Mouse (Mus musculus) heart, embryonic 10.5 days (tissue): ENCODE data around the gene Iqck. TPM values are rescaled to one million over a fixed set of nuclear protein-coding genes. Genes with fewer than 3 reads are reported as not detected.

Experiments
- DNase-seq: peaks from one replicate; pipeline ENCODE4 v3.0.0-alpha.2; 2017; ENCODE audit warnings: low spot score
- H3K27ac ChIP-seq: fragments of 300-500 bp; sonication (generic); 2 replicates; pipeline ENCODE4 v1.5.1; 2016; ENCODE audit warnings: mild to moderate bottlenecking
- H3K27me3 ChIP-seq: fragments of 300-500 bp; sonication (generic); 2 replicates; pipeline ENCODE4 v1.6.1; 2016; ENCODE audit warnings: mild to moderate bottlenecking; ENCODE audit not compliant: poor library complexity, insufficient read depth, severe bottlenecking
- H3K36me3 ChIP-seq: fragments of 300-500 bp; sonication (generic); 2 replicates; pipeline ENCODE4 v1.6.1; 2016; ENCODE audit warnings: mild to moderate bottlenecking, moderate library complexity
- H3K4me1 ChIP-seq: fragments of 300-500 bp; sonication (generic); 2 replicates; pipeline ENCODE4 v1.6.1; 2016; ENCODE audit warnings: mild to moderate bottlenecking
- H3K4me3 ChIP-seq: fragments of 300-500 bp; sonication (generic); 2 replicates; pipeline ENCODE4 v1.5.1; 2016; ENCODE audit warnings: mild to moderate bottlenecking, moderate library complexity
- H3K9me3 ChIP-seq: fragments of 300-500 bp; sonication (generic); 2 replicates; pipeline ENCODE4 v1.6.1; 2016; ENCODE audit warnings: mild to moderate bottlenecking, moderate library complexity
- WGBS: fragments of 180-500 bp; shearing (Covaris S2); methylation state at CpG from one replicate; pipeline ENCODE4 v1.1.7; 2016; 5-methylcytosine and 5-hydroxymethylcytosine counted together
- polyA plus RNA-seq: library from polyadenylated mRNA; unstranded; fragments of >200 nt; fragmentation: Nextera tagmentation; extraction: Ambion mirVana; gene quantifications from 2 replicates; pipeline ENCODE4 v1.2.1, GENCODE M21; 2016

Iqck gene
- polyA plus RNA-seq, 1 experiment from 2014 or later, result 1.6 TPM

GRCm38 (mm10) chr7:118976414-118977166 lies 121.0 kb downstream of the Iqck start:
- Histone ChIP-seq H3K4me3 (no peak overlapping the region; the same call in 1 of the 2 replicates), H3K27ac (no peak overlapping the region), H3K9me3 (no peaks in the 10 kb centered on the region), H3K4me1 (peaks cover 20% of the 10 kb centered on the region), H3K36me3 (peaks cover 6% of the 10 kb centered on the region; the same call in 1 of the 2 replicates), H3K27me3 (0 out of 2 replicates have a peak, but pooled peaks cover 5% of the 10 kb centered on the region)
- WGBS, result 29% methylated on average over 14 of the region's 14 CpGs
- no peak for DNase-seq

GRCm38 (mm10) chr7:118977167-118977543 lies 121.6 kb downstream of the Iqck start:
- Histone ChIP-seq H3K27me3 (0 out of 2 replicates have a peak, but pooled peaks cover 5% of the 10 kb centered on the region), H3K36me3 (peaks cover 6% of the 10 kb centered on the region; the same call in 1 of the 2 replicates), H3K4me3 (no peak overlapping the region), H3K4me1 (peaks cover 20% of the 10 kb centered on the region), H3K27ac (no peak overlapping the region), H3K9me3 (no peaks in the 10 kb centered on the region)
- no peak for DNase-seq
- WGBS, result 85% methylated on average over 10 of the region's 10 CpGs

- H3K27ac ChIP-seq, result no peak overlapping the region
- H3K4me3 ChIP-seq, result no peak overlapping the region
- H3K4me1 ChIP-seq, result peaks cover 20% of the 10 kb centered on the region
- 76% methylated on average over 7 of the region's 7 CpGs for WGBS
- no peaks in the 10 kb centered on the region for H3K9me3 ChIP-seq
- peaks cover 16% of the 10 kb centered on the region; the same call in 1 of the 2 replicates for H3K36me3 ChIP-seq
- DNase-seq, result no peak
- H3K27me3 ChIP-seq, result 0 out of 2 replicates have a peak, but pooled peaks cover 5% of the 10 kb centered on the region
Measured at GRCm38 (mm10) chr7:118979121-118979520, 123.6 kb downstream of the Iqck start.

GRCm38 (mm10) chr7:118979708-118980107 lies 124.2 kb downstream of the Iqck start:
- 0 out of 2 replicates have a peak, but pooled peaks cover 5% of the 10 kb centered on the region for H3K27me3 ChIP-seq
- no peaks in the 10 kb centered on the region for H3K9me3 ChIP-seq
- WGBS, result 78% methylated on average over 9 of the region's 9 CpGs
- DNase-seq, result no peak
- peaks cover 15% of the 10 kb centered on the region; the same call in 1 of the 2 replicates for H3K36me3 ChIP-seq
- H3K4me3 ChIP-seq, result no peak overlapping the region
- peaks cover 20% of the 10 kb centered on the region for H3K4me1 ChIP-seq
- no peak overlapping the region for H3K27ac ChIP-seq

GRCm38 (mm10) chr7:118981346-118981745 lies 125.8 kb downstream of the Iqck start:
- H3K27ac ChIP-seq, result no peak overlapping the region
- no peak for DNase-seq
- H3K4me3 ChIP-seq, result no peak overlapping the region
- 75% methylated on average over 4 of the region's 4 CpGs for WGBS
- peaks cover 14% of the 10 kb centered on the region for H3K4me1 ChIP-seq
- 0 out of 2 replicates have a peak, but pooled peaks cover 5% of the 10 kb centered on the region for H3K27me3 ChIP-seq
- H3K36me3 ChIP-seq, result peaks cover 15% of the 10 kb centered on the region; the same call in 1 of the 2 replicates
- H3K9me3 ChIP-seq, result no peaks in the 10 kb centered on the region

GRCm38 (mm10) chr7:118981831-118982230 lies 126.3 kb downstream of the Iqck start:
- WGBS, result 91% methylated on average over 5 of the region's 5 CpGs
- H3K27ac ChIP-seq, result no peak overlapping the region
- DNase-seq, result no peak
- 0 out of 2 replicates have a peak, but pooled peaks cover 5% of the 10 kb centered on the region for H3K27me3 ChIP-seq
- H3K4me1 ChIP-seq, result peaks cover 10% of the 10 kb centered on the region; the same call in 1 of the 2 replicates
- peaks cover 15% of the 10 kb centered on the region; the same call in 1 of the 2 replicates for H3K36me3 ChIP-seq
- H3K9me3 ChIP-seq, result no peaks in the 10 kb centered on the region
- no peak overlapping the region for H3K4me3 ChIP-seq

GRCm38 (mm10) chr7:118982586-118982985 lies 127.0 kb downstream of the Iqck start:
- peaks cover 5% of the 10 kb centered on the region; the same call in 1 of the 2 replicates for H3K4me1 ChIP-seq
- DNase-seq, result no peak
- peaks cover 15% of the 10 kb centered on the region; the same call in 1 of the 2 replicates for H3K36me3 ChIP-seq
- H3K4me3 ChIP-seq, result no peak overlapping the region
- no peaks in the 10 kb centered on the region for H3K9me3 ChIP-seq
- WGBS, result 78% methylated on average over 4 of the region's 4 CpGs
- H3K27me3 ChIP-seq, result 0 out of 2 replicates have a peak, but pooled peaks cover 5% of the 10 kb centered on the region
- no peak overlapping the region for H3K27ac ChIP-seq

GRCm38 (mm10) chr7:118983961-118984360 lies 128.4 kb downstream of the Iqck start:
- Histone ChIP-seq H3K9me3 (no peaks in the 10 kb centered on the region), H3K4me3 (no peak overlapping the region), H3K36me3 (peaks cover 15% of the 10 kb centered on the region; the same call in 1 of the 2 replicates), H3K4me1 (no peaks in the 10 kb centered on the region), H3K27ac (no peak overlapping the region), H3K27me3 (0 out of 2 replicates have a peak, but pooled peaks cover 5% of the 10 kb centered on the region)
- DNase-seq, result no peak
- 87% methylated on average over 19 of the region's 19 CpGs for whole genome bisulfite sequencing

- WGBS, result 71% methylated on average over 4 of the region's 4 CpGs
- Histone ChIP-seq H3K27me3 (0 out of 2 replicates have a peak, but pooled peaks cover 5% of the 10 kb centered on the region), H3K36me3 (peaks cover 15% of the 10 kb centered on the region; the same call in 1 of the 2 replicates), H3K4me1 (peaks cover 5% of the 10 kb centered on the region; the same call in 1 of the 2 replicates), H3K27ac (no peak overlapping the region), H3K4me3 (no peak overlapping the region), H3K9me3 (no peaks in the 10 kb centered on the region)
- no peak for DNase-seq
Measured at GRCm38 (mm10) chr7:118985786-118986185, 130.2 kb downstream of the Iqck start.

GRCm38 (mm10) chr7:118986369-118986768 lies 130.8 kb downstream of the Iqck start:
- no peak overlapping the region for H3K27ac ChIP-seq
- 71% methylated on average over 4 of the region's 4 CpGs for WGBS
- peaks cover 5% of the 10 kb centered on the region; the same call in 1 of the 2 replicates for H3K4me1 ChIP-seq

GRCm38 (mm10) chr7:118989275-118989856 lies 133.8 kb downstream of the Iqck start:
- Histone ChIP-seq H3K27me3 (peaks cover 27% of the 10 kb centered on the region; the same call in 1 of the 2 replicates), H3K9me3 (no peaks in the 10 kb centered on the region), H3K4me1 (peaks cover 32% of the 10 kb centered on the region), H3K4me3 (no peak overlapping the region), H3K36me3 (0 out of 2 replicates have a peak, but pooled peaks cover under 1% of the 10 kb centered on the region), H3K27ac (no peak overlapping the region)
- no peak for DNase-seq
- WGBS, result 57% methylated on average over 5 of the region's 5 CpGs

More at GRCm38 (mm10) chr7:118986369-118986768, 130.8 kb downstream of the Iqck start:
- Histone ChIP-seq H3K27me3 (peaks cover 4% of the 10 kb centered on the region; the same call in 1 of the 2 replicates), H3K36me3 (peaks cover 15% of the 10 kb centered on the region; the same call in 1 of the 2 replicates), H3K9me3 (no peaks in the 10 kb centered on the region), H3K4me3 (no peak overlapping the region)
- no peak for DNase-seq

- WGBS, result 82% methylated on average over 6 of the region's 6 CpGs
- Histone ChIP-seq H3K36me3 (no peaks in the 10 kb centered on the region), H3K27ac (no peak overlapping the region), H3K27me3 (peaks cover 30% of the 10 kb centered on the region; the same call in 1 of the 2 replicates), H3K4me3 (no peak overlapping the region), H3K4me1 (peaks cover 38% of the 10 kb centered on the region), H3K9me3 (no peaks in the 10 kb centered on the region)
- no peak for DNase-seq
Measured at GRCm38 (mm10) chr7:118990282-118990681, 134.7 kb downstream of the Iqck start.
